Mouse (Mus musculus): Measurements from ENCODE around the gene Gimap7. TPM values are rescaled to one million over a fixed set of nuclear protein-coding genes. Genes with fewer than 3 reads are reported as not detected.
"Not testable (repeated sequence)": the region's sequence is repeated elsewhere in the genome, so short reads cannot be mapped to it uniquely, and the experiment has no call there.

Gene Gimap7
- not detected in 2 replicates for total RNA-seq (2014; fragmentation: Nextera tagmentation)
- not detected in 2 replicates for total RNA-seq (2017)

- peak; percentile 58 for ATAC-seq (replicated peaks; ENCODE audit: poor library complexity, severe bottlenecking)
Measured at GRCm38 (mm10) chr6:48718455-48718854, at the start of gene Gimap7, which contains the start of gene Gm28053. Gene Gimap7 (plus strand): TSS chr6:48718621. Gene Gm28053 (plus strand): TSS chr6:48718607.

- no peak for ATAC-seq (replicated peaks; ENCODE audit: poor library complexity, severe bottlenecking)
Measured at GRCm38 (mm10) chr6:48669446-48669969, 48.9 kb upstream of the Gimap7 start.

- no peak for ATAC-seq (replicated peaks; ENCODE audit: poor library complexity, severe bottlenecking)
Measured at GRCm38 (mm10) chr6:48674291-48675058, 43.9 kb upstream of the Gimap7 start.

DNA sequence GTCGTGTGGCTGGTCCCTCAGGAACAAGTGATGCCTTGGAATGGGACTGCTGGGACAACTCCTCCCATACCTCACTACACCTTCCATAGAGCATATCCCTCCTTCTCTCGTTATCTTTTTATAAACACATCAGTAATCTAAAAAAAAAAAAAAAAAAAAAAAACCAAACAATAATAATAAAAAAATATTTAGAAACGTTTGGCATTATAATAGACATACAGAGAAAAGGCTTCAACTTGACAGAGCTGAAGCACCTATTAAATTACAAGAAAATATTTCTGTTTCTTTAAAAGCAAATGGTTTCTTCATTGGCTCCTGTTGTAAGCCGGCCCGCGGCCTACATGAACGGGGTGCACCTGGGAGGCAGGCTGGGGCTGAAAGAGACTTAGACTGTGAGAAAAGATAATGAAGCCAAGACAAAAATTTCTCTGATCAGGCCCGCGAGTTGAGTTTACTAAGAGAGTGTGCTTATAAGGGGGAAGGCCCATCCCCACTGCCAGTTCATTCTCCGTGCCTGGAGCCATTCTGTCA, 43.0 kb upstream of the Gimap7 start:
- no peak for ATAC-seq (replicated peaks; ENCODE audit: poor library complexity, severe bottlenecking)

- ATAC-seq (replicated peaks; ENCODE audit: poor library complexity, severe bottlenecking) = peak; percentile 61
Measured at GRCm38 (mm10) chr6:48675931-48676859, 42.2 kb upstream of the Gimap7 start, which contains the start of gene Gimap9. Gene Gimap9 (plus strand): TSS chr6:48676129.

GRCm38 (mm10) chr6:48676860-48677415, 41.5 kb upstream of the Gimap7 start:
- no peak for ATAC-seq (replicated peaks; ENCODE audit: poor library complexity, severe bottlenecking)

DNA sequence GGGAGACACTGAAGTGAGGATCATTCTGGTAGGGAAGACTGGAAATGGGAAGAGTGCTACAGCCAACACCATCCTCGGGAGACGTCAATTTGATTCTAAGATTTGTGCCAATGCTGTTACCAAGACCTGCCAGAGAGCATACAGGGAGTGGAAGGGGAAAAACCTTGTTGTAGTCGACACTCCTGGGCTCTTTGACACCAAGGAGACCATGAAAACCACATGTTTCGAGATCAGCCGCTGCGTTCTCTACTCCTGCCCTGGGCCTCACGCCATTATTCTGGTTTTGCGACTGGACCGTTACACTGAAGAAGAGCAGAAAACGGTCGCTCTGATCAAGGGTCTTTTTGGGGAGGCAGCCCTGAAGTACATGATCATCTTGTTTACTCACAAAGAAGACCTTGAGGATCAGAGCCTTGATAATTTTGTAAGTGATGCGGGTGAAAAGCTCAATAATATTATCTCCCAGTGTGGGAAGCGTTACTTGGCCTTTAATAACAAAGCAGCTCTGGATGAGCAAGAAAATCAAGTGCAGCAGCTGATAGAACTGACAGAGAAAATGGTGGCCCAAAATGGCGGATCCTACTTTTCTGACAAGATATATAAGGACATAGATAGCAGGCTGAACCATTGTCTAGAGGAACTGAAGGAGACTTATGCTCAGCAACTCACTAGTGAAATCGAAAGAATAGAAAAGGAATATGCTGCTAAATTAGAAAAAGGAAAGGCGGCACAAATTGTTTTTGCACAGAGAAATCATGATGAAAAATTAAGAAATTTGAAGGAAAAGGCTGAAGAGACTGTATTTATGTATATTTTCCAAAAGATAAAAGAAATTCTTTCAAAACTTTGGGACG, 40.7 kb upstream of the Gimap7 start:
- no peak for ATAC-seq (replicated peaks; ENCODE audit: poor library complexity, severe bottlenecking)

DNA sequence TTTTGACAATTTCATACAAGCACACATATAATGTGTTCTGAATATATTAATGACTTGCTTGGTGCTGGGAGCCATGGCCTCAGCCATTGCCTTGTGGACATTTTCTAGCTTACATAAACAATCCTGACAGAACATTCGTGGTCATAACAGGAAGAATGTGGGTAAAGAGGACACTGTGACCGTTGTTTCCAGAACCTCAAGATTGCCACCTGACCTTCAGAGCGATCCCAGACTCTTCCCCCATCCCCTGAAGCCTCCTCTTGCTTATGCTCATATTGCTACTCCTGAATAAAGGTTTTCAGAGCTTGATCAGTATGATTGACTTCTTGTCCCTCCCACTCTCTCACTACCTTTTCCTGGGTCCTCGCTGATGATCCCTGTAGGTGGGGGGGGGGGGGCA, 40.0 kb upstream of the Gimap7 start:
- peak; percentile 47 for ATAC-seq (replicated peaks; ENCODE audit: poor library complexity, severe bottlenecking)

DNA sequence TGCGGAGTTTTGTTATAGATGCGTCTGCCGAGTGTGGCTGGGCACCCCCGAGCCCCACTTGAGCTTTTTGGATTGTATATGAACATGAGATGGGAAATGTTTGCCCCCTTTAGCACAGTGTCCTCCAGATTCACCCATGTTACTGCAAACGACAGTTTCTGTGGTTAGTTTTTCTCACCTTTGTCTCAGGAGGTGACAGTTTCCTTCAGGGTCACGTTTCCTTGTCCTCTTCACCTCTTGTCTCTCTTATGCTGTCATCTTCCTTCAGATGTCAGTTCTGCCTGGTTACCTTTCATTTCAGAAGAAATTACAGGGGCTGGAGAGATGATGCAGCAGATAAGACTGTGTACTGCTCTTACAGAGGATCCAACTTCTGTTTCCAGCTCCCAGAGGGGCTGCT, 38.7 kb upstream of the Gimap7 start:
- ATAC-seq (replicated peaks; ENCODE audit: poor library complexity, severe bottlenecking) = no peak

- ATAC-seq (replicated peaks; ENCODE audit: poor library complexity, severe bottlenecking) = no peak
Measured at GRCm38 (mm10) chr6:48680421-48680820, 38.0 kb upstream of the Gimap7 start.

- no peak for ATAC-seq (replicated peaks; ENCODE audit: poor library complexity, severe bottlenecking)
Measured at GRCm38 (mm10) chr6:48681472-48682090, 36.8 kb upstream of the Gimap7 start.

GRCm38 (mm10) chr6:48682271-48682670, 36.1 kb upstream of the Gimap7 start:
- ATAC-seq (replicated peaks; ENCODE audit: poor library complexity, severe bottlenecking) = no peak

DNA sequence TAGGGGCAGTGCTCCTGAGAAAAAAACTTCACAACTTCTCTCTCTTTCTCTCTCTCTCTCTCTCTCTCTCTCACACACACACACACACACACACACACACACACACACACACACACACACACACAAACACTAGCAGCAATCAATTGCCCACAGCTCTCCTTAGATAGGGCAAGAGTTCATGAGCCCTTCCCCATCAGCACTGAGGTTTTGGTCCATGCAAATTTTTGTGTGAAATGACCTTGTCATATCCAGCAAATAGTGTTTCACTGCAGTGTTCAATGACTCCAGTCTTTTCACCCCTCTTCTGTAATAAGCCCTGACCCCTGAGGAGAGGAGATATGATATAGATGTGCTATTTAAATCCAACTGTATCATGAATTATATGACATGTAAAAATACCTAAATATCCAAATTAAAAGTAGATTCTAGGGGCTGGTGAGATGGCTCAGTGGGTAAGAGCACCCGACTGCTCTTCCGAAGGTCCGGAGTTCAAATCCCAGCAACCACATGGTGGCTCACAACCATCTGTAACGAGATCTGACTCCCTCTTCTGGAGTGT, 35.1 kb upstream of the Gimap7 start:
- not testable (repeated sequence) for ATAC-seq (replicated peaks; ENCODE audit: poor library complexity, severe bottlenecking)

- no peak for ATAC-seq (replicated peaks; ENCODE audit: poor library complexity, severe bottlenecking)
Measured at GRCm38 (mm10) chr6:48684319-48684718, 34.1 kb upstream of the Gimap7 start, which contains the start of gene Gimap4. Gene Gimap4 (plus strand): TSS chr6:48684549.

DNA sequence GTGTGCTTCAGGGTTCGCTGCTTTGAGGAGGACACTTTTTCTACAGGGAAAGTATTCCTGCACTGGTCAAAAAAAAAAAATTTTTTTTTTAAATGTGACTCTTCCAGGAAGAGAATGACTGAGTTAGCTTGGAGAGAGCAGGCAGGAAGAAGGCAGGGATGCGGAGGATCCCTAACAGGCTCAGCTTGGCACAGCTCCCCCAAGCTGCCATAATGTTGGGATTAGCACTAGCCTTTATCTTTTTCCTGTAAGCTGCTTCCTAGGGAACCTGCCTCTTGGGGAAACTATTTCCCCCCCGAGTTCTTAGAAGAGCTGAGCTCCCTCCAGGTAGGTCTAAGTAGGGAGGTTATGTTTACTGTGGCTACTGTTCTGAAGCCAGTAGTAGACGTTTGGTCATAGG, 33.6 kb upstream of the Gimap7 start:
- no peak for ATAC-seq (replicated peaks; ENCODE audit: poor library complexity, severe bottlenecking)

DNA sequence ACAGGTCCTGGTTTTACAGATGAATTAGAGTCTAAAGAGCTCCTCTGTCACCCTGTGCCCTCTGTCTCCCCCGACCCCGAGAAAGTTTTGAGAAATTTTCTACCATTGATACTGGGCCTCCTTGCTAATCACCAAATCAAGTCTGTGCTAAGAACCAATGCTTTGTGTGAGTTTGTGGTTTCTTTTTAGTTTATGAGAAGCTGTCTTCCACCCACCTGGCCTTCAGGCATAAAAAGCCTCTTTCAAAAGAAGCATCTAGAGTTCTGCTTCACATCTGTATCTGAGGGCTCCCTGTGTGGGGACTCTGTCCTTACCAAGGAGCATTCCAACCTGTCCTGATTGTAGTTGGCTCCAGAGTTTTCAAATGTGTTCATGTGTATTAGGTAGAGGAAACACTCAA, 33.2 kb upstream of the Gimap7 start:
- no peak for ATAC-seq (replicated peaks; ENCODE audit: poor library complexity, severe bottlenecking)

GRCm38 (mm10) chr6:48685694-48686665, 32.4 kb upstream of the Gimap7 start:
- ATAC-seq (replicated peaks; ENCODE audit: poor library complexity, severe bottlenecking) = no peak

Data from granulocyte monocyte progenitor cell, adult 5-6 weeks (primary cell).